In the genomic region with DNA sequence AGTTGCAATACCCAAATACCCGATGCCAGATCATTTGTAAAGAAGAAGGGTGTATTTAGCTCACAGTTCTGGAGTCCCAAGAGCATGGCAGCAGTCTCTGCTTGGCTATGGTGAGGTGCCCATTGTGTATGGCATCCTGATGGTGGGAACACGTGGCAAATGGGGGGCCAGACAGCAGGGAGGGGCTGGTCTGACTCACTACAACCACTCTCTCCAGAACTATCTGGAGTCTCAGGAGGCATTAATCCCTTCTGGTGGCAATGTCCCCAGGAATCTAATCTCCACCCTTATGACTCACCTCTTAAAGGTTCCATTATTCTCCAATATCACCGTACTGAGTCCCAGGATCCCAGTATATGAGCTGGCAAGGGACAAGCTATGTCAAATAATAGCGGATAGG, we compare ENCODE assay signal across 15 mouse cellular contexts.
"Had no signal": no experiment of that assay in that cellular context is flagged by ENCODE, and none has a peak within 500 bp of the region (broad histone marks: within the 10 kb centered on the region; RNA-seq: fewer than 3 reads in every experiment).

No protein-coding gene starts in this region.

- DNase-seq: kidney, postnatal 14 days; lung, adult 2 months; lung, postnatal 36 days; right cerebral cortex, postnatal 14 days; thymus, postnatal 4 days had no signal

- H3K4me3 ChIP-seq: kidney, embryonic 15.5 days; left cerebral cortex, adult 2 months; limb, embryonic 10.5 days; liver, embryonic 15.5 days; midbrain, embryonic 10.5 days; midbrain, embryonic 15.5 days; neural tube, embryonic 13.5 days; stomach, embryonic 15.5 days had no signal

- H3K4me1 ChIP-seq: liver, embryonic 15.5 days had no signal

- H3K4me2 ChIP-seq: kidney, embryonic 15.5 days; liver, embryonic 11.5 days; liver, embryonic 15.5 days; midbrain, embryonic 15.5 days; neural tube, embryonic 13.5 days; stomach, embryonic 15.5 days had no signal

- H3K36me3 ChIP-seq: kidney, embryonic 15.5 days; limb, embryonic 10.5 days; liver, embryonic 15.5 days; midbrain, embryonic 10.5 days; midbrain, embryonic 15.5 days; neural tube, embryonic 13.5 days; stomach, embryonic 15.5 days had no signal

- H3K9ac ChIP-seq: kidney, embryonic 15.5 days; liver, embryonic 15.5 days; midbrain, embryonic 15.5 days; neural tube, embryonic 13.5 days; stomach, embryonic 15.5 days had no signal

- ATAC-seq: lung, postnatal 0 days; midbrain, embryonic 15.5 days had no signal

- H3K9me3 ChIP-seq: kidney, embryonic 15.5 days; limb, embryonic 10.5 days; liver, embryonic 15.5 days; midbrain, embryonic 10.5 days; midbrain, embryonic 15.5 days; neural tube, embryonic 13.5 days; stomach, embryonic 15.5 days had no signal

- H3K27ac ChIP-seq: left cerebral cortex, adult 2 months; limb, embryonic 10.5 days; liver, embryonic 15.5 days; midbrain, embryonic 10.5 days; midbrain, embryonic 15.5 days; neural tube, embryonic 13.5 days; stomach, embryonic 15.5 days had no signal

- H3K27me3 ChIP-seq: kidney, embryonic 15.5 days; liver, embryonic 15.5 days; midbrain, embryonic 15.5 days; neural tube, embryonic 13.5 days; stomach, embryonic 15.5 days had no signal
